In the genomic region with DNA sequence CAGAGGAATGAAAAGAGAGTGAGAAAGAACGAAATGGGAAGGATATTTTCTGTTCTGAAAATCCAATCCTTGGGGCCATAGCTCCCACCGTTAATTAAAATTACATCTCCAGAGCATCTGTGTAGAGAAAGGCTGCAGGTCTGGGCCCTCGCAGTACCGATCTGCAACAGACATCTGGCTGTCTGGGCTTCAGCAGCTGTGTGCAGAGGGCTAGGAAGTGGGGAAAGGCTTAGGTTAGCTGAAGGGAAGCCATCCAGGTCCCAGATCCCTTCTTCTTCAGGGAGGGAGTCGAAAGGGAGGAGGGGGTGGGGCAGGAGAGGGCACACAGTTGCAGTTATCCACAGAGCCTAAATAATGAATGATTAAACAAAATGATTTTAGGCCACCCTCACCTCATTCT, we compare ENCODE assay signal across 8 mouse cellular contexts. TPM values are rescaled to one million over a fixed set of nuclear protein-coding genes. Genes with fewer than 3 reads are reported as not detected.
A peak's percentile ranks its signal among the peaks of the same experiment; 100 is the strongest.
DNase-seq lines count a peak whose midpoint lies in the region; ATAC-seq and TF ChIP-seq lines count a peak whose summit lies in the region.

No protein-coding gene starts in this region.

- peak overlapping the region; percentile 42 for H3K4me2 ChIP-seq in CH12.LX (ENCODE audit: insufficient read depth, low read depth, poor library complexity, severe bottlenecking)
- H3K4me2 ChIP-seq in forebrain, embryonic 14.5 days (ENCODE audit: low read length): peak overlapping the region; percentile 89
- H3K4me2 ChIP-seq in liver, embryonic 13.5 days: peak overlapping the region; percentile 91

- DNase-seq in heart, embryonic 10.5 days (ENCODE audit: low spot score): no peak
- DNase-seq in heart, postnatal 25 days (ENCODE audit: low spot score): no peak
- no peak for DNase-seq in CH12.LX (ENCODE audit: extremely low read depth)
- peak; percentile 58 for DNase-seq in forebrain, embryonic 14.5 days (ENCODE audit: low spot score)
- no peak for DNase-seq in liver, embryonic 13.5 days
- DNase-seq in adrenal gland, adult 8-10 months: no peak
- DNase-seq in thymus, adult 2 months: no peak
- DNase-seq in urinary bladder, postnatal 36 days (ENCODE audit: low spot score in 2 of 2): no peak

- intact Hi-C loops in heart, postnatal 25 days (cut with DNase I): no loop called here

- dilution Hi-C loops in CH12.LX (cut with MboI; ENCODE audit: extremely low pct_ligation_motif_present, extremely low pct_unique_long_range_greater_than_20kb, low sequenced_read_pairs): no loop called here

- H3K9ac ChIP-seq in CH12.LX (ENCODE audit: insufficient read depth, low read depth): peak overlapping the region; percentile 57
- H3K9ac ChIP-seq in forebrain, embryonic 14.5 days (ENCODE audit: low read length): peak overlapping the region; percentile 65
- no peak overlapping the region for H3K9ac ChIP-seq in liver, embryonic 13.5 days

- WGBS in heart, embryonic 10.5 days: 7% methylated on average over 5 of the region's 5 CpGs
- WGBS in forebrain, embryonic 14.5 days: 6% methylated on average over 5 of the region's 5 CpGs
- WGBS in liver, embryonic 13.5 days (ENCODE audit: insufficient replicate concordance): 3% methylated on average over 5 of the region's 5 CpGs
- 11% methylated on average over 5 of the region's 5 CpGs for WGBS in thymus, adult 2 months

- peaks cover 5% of the 10 kb centered on the region; the same call in 1 of the 2 replicates for H3K4me1 ChIP-seq in heart, embryonic 10.5 days
- peaks cover 2 to 15% of the 10 kb centered on the region in 2 experiments; a peak in 2 of 4 replicates for H3K4me1 ChIP-seq in CH12.LX (ENCODE audit: control insufficient read depth in 1 of 2, insufficient read depth in 2 of 2)
- H3K4me1 ChIP-seq in forebrain, embryonic 14.5 days (ENCODE audit: control insufficient read depth, insufficient read depth, low read length): peaks cover 18% of the 10 kb centered on the region
- H3K4me1 ChIP-seq in liver, embryonic 13.5 days (replicated peaks): peaks cover 29% of the 10 kb centered on the region
- H3K4me1 ChIP-seq in thymus, adult 2 months (replicated peaks; ENCODE audit: control insufficient read depth, insufficient read depth, low read length): peaks cover 3% of the 10 kb centered on the region

- peak; percentile 64 for ATAC-seq in forebrain, embryonic 14.5 days
- no peak for ATAC-seq in liver, embryonic 13.5 days (ENCODE audit: low read depth)

- in situ Hi-C loops in CH12.LX (cut with MboI; ENCODE audit: low pct_ligation_motif_present, low pct_unique_long_range_greater_than_20kb, low sequenced_read_pairs): no loop called here

- no peak for TF ChIP-seq POLR2A in CH12.LX (IDR thresholded peaks at IDR 0.05; ENCODE audit: low read depth, low read length)
- no peak for TF ChIP-seq POLR2A in thymus, adult 2 months (IDR thresholded peaks at IDR 0.05; ENCODE audit: control insufficient read depth, extremely low read depth, insufficient read depth, low read length, poor library complexity)

- H3K4me3 ChIP-seq in heart, embryonic 10.5 days: peak overlapping the region; percentile 73
- H3K4me3 ChIP-seq in CH12.LX (replicated peaks in 1 of 3; ENCODE audit: low read depth in 2 of 3, low read length in 2 of 3, poor library complexity in 1 of 3): peak overlapping the region in 1 of 3 experiments; percentile 20
- peak overlapping the region; percentile 48 for H3K4me3 ChIP-seq in forebrain, embryonic 14.5 days (ENCODE audit: low read depth, low read length)
- peak overlapping the region; percentile 67 for H3K4me3 ChIP-seq in liver, embryonic 13.5 days (replicated peaks)
- H3K4me3 ChIP-seq in thymus, adult 2 months (ENCODE audit: control insufficient read depth, insufficient read depth, low read length): no peak overlapping the region

- no peaks in the 10 kb centered on the region for H3K36me3 ChIP-seq in heart, embryonic 10.5 days
- H3K36me3 ChIP-seq in CH12.LX (replicated peaks in 1 of 2; ENCODE audit: control insufficient read depth in 1 of 2, insufficient read depth in 1 of 2, low read length in 1 of 2): peaks cover 0 to 2% of the 10 kb centered on the region in 2 experiments
- 0 out of 2 replicates have a peak, but pooled peaks cover 3% of the 10 kb centered on the region for H3K36me3 ChIP-seq in forebrain, embryonic 14.5 days (ENCODE audit: control insufficient read depth, insufficient read depth, low read length)
- H3K36me3 ChIP-seq in liver, embryonic 13.5 days: no peaks in the 10 kb centered on the region
- no peaks in the 10 kb centered on the region for H3K36me3 ChIP-seq in thymus, adult 2 months (ENCODE audit: control insufficient read depth, insufficient read depth, low read length)

- no peak for TF ChIP-seq CTCF in CH12.LX (conservative IDR thresholded peaks at IDR 0.05 in 1 of 2, IDR thresholded peaks at IDR 0.05 in 1 of 2; ENCODE audit: low read depth in 2 of 2, low read length in 2 of 2)
- TF ChIP-seq CTCF in thymus, adult 2 months (IDR thresholded peaks at IDR 0.05; ENCODE audit: borderline replicate concordance, control insufficient read depth, extremely low read depth, insufficient read depth, low read length, poor library complexity): no peak

- no peak for TF ChIP-seq RAD21 in CH12.LX (IDR thresholded peaks at IDR 0.05; ENCODE audit: low read depth, low read length)

- no peak for TF ChIP-seq EP300 in CH12.LX (IDR thresholded peaks at IDR 0.05; ENCODE audit: low read length)

- no peak overlapping the region for H3K27ac ChIP-seq in heart, embryonic 10.5 days
- H3K27ac ChIP-seq in CH12.LX (ENCODE audit: insufficient read depth, low read depth): no peak overlapping the region
- peak overlapping the region; percentile 55 for H3K27ac ChIP-seq in forebrain, embryonic 14.5 days (ENCODE audit: low read depth, low read length)
- no peak overlapping the region for H3K27ac ChIP-seq in liver, embryonic 13.5 days
- H3K27ac ChIP-seq in thymus, adult 2 months (ENCODE audit: control insufficient read depth, insufficient read depth, low read length): no peak overlapping the region

- H3K27me3 ChIP-seq in heart, embryonic 10.5 days (ENCODE audit: insufficient read depth, poor library complexity, severe bottlenecking): peaks cover 16% of the 10 kb centered on the region
- H3K27me3 ChIP-seq in CH12.LX (replicated peaks): peaks cover 19% of the 10 kb centered on the region
- no peaks in the 10 kb centered on the region for H3K27me3 ChIP-seq in forebrain, embryonic 14.5 days (replicated peaks; ENCODE audit: control insufficient read depth, insufficient read depth, low read length)
- peaks cover 15% of the 10 kb centered on the region for H3K27me3 ChIP-seq in liver, embryonic 13.5 days
- H3K27me3 ChIP-seq in thymus, adult 2 months (ENCODE audit: control insufficient read depth, insufficient read depth, low read length): no peaks in the 10 kb centered on the region

- H3K79me2 ChIP-seq in CH12.LX (replicated peaks; ENCODE audit: control insufficient read depth, extremely low read depth, insufficient read depth, poor library complexity, severe bottlenecking): no peaks in the 10 kb centered on the region; the same call in 1 of the 2 replicates

- no peaks in the 10 kb centered on the region for H3K9me3 ChIP-seq in heart, embryonic 10.5 days
- no peaks in the 10 kb centered on the region for H3K9me3 ChIP-seq in CH12.LX (replicated peaks; ENCODE audit: low read length)
- H3K9me3 ChIP-seq in forebrain, embryonic 14.5 days (replicated peaks; ENCODE audit: control insufficient read depth, low read length): no peaks in the 10 kb centered on the region
- H3K9me3 ChIP-seq in liver, embryonic 13.5 days (replicated peaks): no peaks in the 10 kb centered on the region

TF ChIP-seq in CH12.LX, 34 proteins besides CTCF, POLR2A, EP300 and RAD21:
- TF ChIP-seq SMC3 (IDR thresholded peaks at IDR 0.05; ENCODE audit: low read depth, low read length): no peak
- no peak for TF ChIP-seq KAT2A (IDR thresholded peaks at IDR 0.05; ENCODE audit: insufficient replicate concordance, low read length)
- no peak for TF ChIP-seq TCF12 (IDR thresholded peaks at IDR 0.05; ENCODE audit: low read depth, low read length)
- no peak for TF ChIP-seq UBTF (IDR thresholded peaks at IDR 0.05; ENCODE audit: low read depth, low read length)
- 0 out of 2 replicates have a peak, but pooled peaks have one; percentile 1 for TF ChIP-seq IRF4 (IDR thresholded peaks at IDR 0.05; ENCODE audit: low read depth, low read length)

RNA-seq across cellular contexts. Expression of a gene that starts 0.4 kb away (rescaled TPM):
- polyA plus RNA-seq in heart, embryonic 10.5 days (2016; fragmentation: Nextera tagmentation; extraction: Ambion mirVana): 0.36 and 1.1 TPM in 2 replicates
- total RNA-seq in heart, postnatal 25 days (2021): not detected
- total RNA-seq in CH12.LX (2012; rRNA removed): 0.04 and 0.17 TPM in 2 replicates
- 0.26 TPM in 1 of 2 replicates, not detected in the other for total RNA-seq in CH12.LX (2014; rRNA removed)
- not detected in 2 replicates for polyA plus RNA-seq in CH12.LX (2012; ENCODE audit: insufficient read length, low read depth)
- polyA plus RNA-seq in forebrain, embryonic 14.5 days (2014; fragmentation: Nextera tagmentation; extraction: Ambion mirVana): 23.2 and 28.8 TPM in 2 replicates
- 0.48 and 0.96 TPM in 2 replicates for polyA plus RNA-seq in liver, embryonic 13.5 days (2015; fragmentation: Nextera tagmentation; extraction: Ambion mirVana)
- under 1 TPM; 0.32 to 0.86 (median 0.66) TPM for total RNA-seq in adrenal gland, adult 8-10 months (2022)
- 0.46 and 0.89 TPM in 2 replicates for polyA plus RNA-seq in thymus, adult 2 months (2012; rRNA removed)

RNA-seq across cellular contexts. Expression of a gene that starts 0.4 kb away (rescaled TPM):
- 20.4 and 28.6 TPM in 2 replicates for polyA plus RNA-seq in heart, embryonic 10.5 days (2016; fragmentation: Nextera tagmentation; extraction: Ambion mirVana)
- total RNA-seq in heart, postnatal 25 days (2021): 10 to 100 TPM; 11.1 to 11.2 TPM
- total RNA-seq in CH12.LX (2012; rRNA removed): 17.6 and 17.8 TPM in 2 replicates
- 21.3 and 21.4 TPM in 2 replicates for total RNA-seq in CH12.LX (2014; rRNA removed)
- polyA plus RNA-seq in CH12.LX (2012; ENCODE audit: insufficient read length, low read depth): 24.8 and 26.5 TPM in 2 replicates
- polyA plus RNA-seq in forebrain, embryonic 14.5 days (2014; fragmentation: Nextera tagmentation; extraction: Ambion mirVana): 8.4 and 10.3 TPM in 2 replicates
- 42.6 and 46.1 TPM in 2 replicates for polyA plus RNA-seq in liver, embryonic 13.5 days (2015; fragmentation: Nextera tagmentation; extraction: Ambion mirVana)
- 10 to 100 TPM; 27.1 to 35.2 (median 27.7) TPM for total RNA-seq in adrenal gland, adult 8-10 months (2022)
- 3.6 TPM in 2 replicates for polyA plus RNA-seq in thymus, adult 2 months (2012; rRNA removed)

RNA-seq across cellular contexts. Expression of a gene that starts 22.7 kb away (rescaled TPM):
- polyA plus RNA-seq in heart, embryonic 10.5 days (2016; fragmentation: Nextera tagmentation; extraction: Ambion mirVana): 24.1 and 35.1 TPM in 2 replicates
- 10 to 100 TPM; 13.1 to 14.4 TPM for total RNA-seq in heart, postnatal 25 days (2021)
- 53.4 and 58.6 TPM in 2 replicates for total RNA-seq in CH12.LX (2012; rRNA removed)
- 83.5 and 93.1 TPM in 2 replicates for total RNA-seq in CH12.LX (2014; rRNA removed)
- 60.3 and 62.6 TPM in 2 replicates for polyA plus RNA-seq in CH12.LX (2012; ENCODE audit: insufficient read length, low read depth)
- 29.7 and 33.4 TPM in 2 replicates for polyA plus RNA-seq in forebrain, embryonic 14.5 days (2014; fragmentation: Nextera tagmentation; extraction: Ambion mirVana)
- polyA plus RNA-seq in liver, embryonic 13.5 days (2015; fragmentation: Nextera tagmentation; extraction: Ambion mirVana): 24.0 and 27.9 TPM in 2 replicates
- 10 to 100 TPM; 11.8 to 18.9 (median 14.1) TPM for total RNA-seq in adrenal gland, adult 8-10 months (2022)
- polyA plus RNA-seq in thymus, adult 2 months (2012; rRNA removed): 4.0 and 4.7 TPM in 2 replicates

Comparison
In these comparisons a context has a peak if more than half of its experiments do, and no peak if none do; other contexts are left out.
1. RNA of a gene that starts 0.4 kb away (polyA plus RNA-seq): 23.2 to 28.8 TPM in forebrain, embryonic 14.5 days; 0.36 to 1.1 TPM in heart, embryonic 10.5 days, 0.46 to 0.89 TPM in thymus, adult 2 months, 0.48 to 0.96 TPM in liver, embryonic 13.5 days and not detected in CH12.LX; every median in the first group is over 10 times any median in the second.
2. Peak in every context shown above with its lines, with median percentiles within 50 percentile points of each other: H3K4me2 ChIP-seq.